Mouse (Mus musculus) liver, postnatal 0 days (tissue): Measurements from ENCODE around the gene Mbtps1. TPM values are rescaled to one million over a fixed set of nuclear protein-coding genes. Genes with fewer than 3 reads are reported as not detected.

Experiments used
- ATAC-seq: fragments of 200-750 bp; cut with Nextera tagmentation; 2 replicates; pipeline ENCODE4 v1.8.0; 2017; ENCODE audit warnings: mild to moderate bottlenecking, moderate library complexity
- DNase-seq: peaks from one replicate; pipeline ENCODE4 v3.0.0-alpha.2; 2016
- H3K27ac ChIP-seq: fragments of 300-500 bp; sonication (generic); 2 replicates; pipeline ENCODE4 v1.5.1; 2014; ENCODE audit warnings: antibody characterized with exemption, moderate library complexity, mild to moderate bottlenecking, low read depth
- H3K27me3 ChIP-seq: fragments of 300-500 bp; sonication (generic); 2 replicates; pipeline ENCODE4 v1.6.1; 2014; ENCODE audit warnings: low read length, control low read depth, mixed read lengths; ENCODE audit not compliant: insufficient read depth
- H3K36me3 ChIP-seq: fragments of 300-500 bp; sonication (generic); replicated peaks from 2 replicates; pipeline ENCODE4 v1.6.1; 2014; ENCODE audit warnings: mild to moderate bottlenecking, control low read depth, low read length, moderate library complexity, mixed read lengths; ENCODE audit not compliant: insufficient read depth
- H3K4me1 ChIP-seq: fragments of 300-500 bp; sonication (generic); 2 replicates; pipeline ENCODE4 v1.6.1; 2014; ENCODE audit warnings: antibody characterized with exemption, mild to moderate bottlenecking, control low read depth; ENCODE audit not compliant: insufficient read depth
- H3K4me2 ChIP-seq: fragments of 300-500 bp; sonication (generic); 2 replicates; pipeline ENCODE4 v1.6.1; 2014; ENCODE audit warnings: low read depth, mild to moderate bottlenecking, low read length, moderate library complexity, mixed read lengths
- H3K4me3 ChIP-seq: fragments of 300-500 bp; sonication (generic); 2 replicates; pipeline ENCODE4 v1.5.1; 2014; ENCODE audit warnings: low read depth, low read length
- H3K9ac ChIP-seq: fragments of 300-500 bp; sonication (generic); replicated peaks from 2 replicates; pipeline ENCODE4 v1.6.1; 2014; ENCODE audit warnings: mild to moderate bottlenecking, moderate library complexity
- H3K9me3 ChIP-seq: fragments of 300-500 bp; sonication (generic); 2 replicates; pipeline ENCODE4 v1.6.1; 2016; ENCODE audit warnings: mild to moderate bottlenecking, control low read depth, low read length, mixed read lengths
- CTCF ChIP-seq: sonication (generic); IDR thresholded peaks from 2 replicates; pipeline ENCODE4 v1.5.1; 2016; ENCODE audit warnings: antibody characterized with exemption, low read depth
- EP300 ChIP-seq: IDR thresholded peaks from 2 replicates; pipeline ENCODE4 v1.6.1; 2016; ENCODE audit warnings: antibody characterized with exemption, low read depth, mild to moderate bottlenecking
- WGBS: fragments of 180-500 bp; shearing (Covaris S2); extraction: QIAGEN DNeasy Blood & Tissue Kit; methylation state at CpG from one replicate; pipeline ENCODE4 v1.1.7; 2014; ENCODE audit not compliant: insufficient replicate concordance; 5-methylcytosine and 5-hydroxymethylcytosine counted together
- polyA plus RNA-seq: library from polyadenylated mRNA; unstranded; fragments of >200 nt; fragmentation: Nextera tagmentation; extraction: Ambion mirVana; gene quantifications from 2 replicates; pipeline ENCODE4 v1.2.1, GENCODE M21; 2015

Gene Mbtps1
- polyA plus RNA-seq, 1 experiment from 2014 or later: 20.1 TPM

GRCm38 (mm10) chr8:119515767-119516166 lies 42.8 kb downstream of the Mbtps1 start:
- DNase-seq: no peak
- H3K4me3 ChIP-seq: no peak overlapping the region
- H3K9ac ChIP-seq: no peak overlapping the region
- H3K36me3 ChIP-seq: peaks cover 84% of the 10 kb centered on the region
- WGBS: 82% methylated on average over 3 of the region's 3 CpGs
- no peaks in the 10 kb centered on the region for H3K27me3 ChIP-seq
- no peak overlapping the region for H3K4me2 ChIP-seq
- ATAC-seq: no peak
- H3K27ac ChIP-seq: no peak overlapping the region
- H3K4me1 ChIP-seq: no peaks in the 10 kb centered on the region
- TF ChIP-seq EP300: no peak
- no peak for TF ChIP-seq CTCF
- no peaks in the 10 kb centered on the region for H3K9me3 ChIP-seq

GRCm38 (mm10) chr8:119514940-119515339 lies 43.6 kb downstream of the Mbtps1 start:
- peak; percentile 82 for ATAC-seq
- TF ChIP-seq EP300 (peak; percentile 92), CTCF (no peak)
- 57% methylated on average over 3 of the region's 3 CpGs for WGBS
- H3K27me3 ChIP-seq: no peaks in the 10 kb centered on the region
- H3K4me1 ChIP-seq: no peaks in the 10 kb centered on the region
- no peak overlapping the region for H3K9ac ChIP-seq
- no peak overlapping the region for H3K27ac ChIP-seq
- no peak overlapping the region for H3K4me3 ChIP-seq
- no peaks in the 10 kb centered on the region for H3K9me3 ChIP-seq
- peaks cover 84% of the 10 kb centered on the region for H3K36me3 ChIP-seq
- DNase-seq: no peak
- no peak overlapping the region for H3K4me2 ChIP-seq

- Histone ChIP-seq H3K4me3 (no peak overlapping the region), H3K4me1 (no peaks in the 10 kb centered on the region), H3K9ac (no peak overlapping the region), H3K9me3 (no peaks in the 10 kb centered on the region), H3K36me3 (peaks cover 84% of the 10 kb centered on the region), H3K4me2 (no peak overlapping the region), H3K27ac (no peak overlapping the region), H3K27me3 (no peaks in the 10 kb centered on the region)
- TF ChIP-seq EP300 (no peak), CTCF (no peak)
- DNase-seq: no peak
- 85% methylated on average over 4 of the region's 4 CpGs for WGBS
- no peak for ATAC-seq
These were observed 45.1 kb downstream of the Mbtps1 start for GRCm38 (mm10) chr8:119513405-119513804.

GRCm38 (mm10) chr8:119511722-119512121 lies 46.8 kb downstream of the Mbtps1 start:
- WGBS: 63% methylated on average over 7 of the region's 7 CpGs
- Histone ChIP-seq H3K4me2 (no peak overlapping the region), H3K4me3 (no peak overlapping the region), H3K27me3 (no peaks in the 10 kb centered on the region), H3K27ac (no peak overlapping the region), H3K9ac (no peak overlapping the region), H3K9me3 (no peaks in the 10 kb centered on the region), H3K36me3 (peaks cover 82% of the 10 kb centered on the region), H3K4me1 (no peaks in the 10 kb centered on the region)
- no peak for DNase-seq
- ATAC-seq: no peak; the same call in 1 of the 2 replicates
- TF ChIP-seq CTCF (no peak), EP300 (0 out of 2 replicates have a peak, but pooled peaks have one; percentile 24)

GRCm38 (mm10) chr8:119510471-119510870 lies 48.1 kb downstream of the Mbtps1 start:
- Histone ChIP-seq H3K4me2 (no peak overlapping the region), H3K4me3 (no peak overlapping the region), H3K36me3 (peaks cover 80% of the 10 kb centered on the region), H3K27me3 (no peaks in the 10 kb centered on the region), H3K4me1 (no peaks in the 10 kb centered on the region), H3K9ac (no peak overlapping the region), H3K9me3 (no peaks in the 10 kb centered on the region), H3K27ac (no peak overlapping the region)
- DNase-seq: no peak
- WGBS: 81% methylated on average over 9 of the region's 9 CpGs
- no peak for TF ChIP-seq CTCF
- TF ChIP-seq EP300: no peak
- no peak for ATAC-seq

- TF ChIP-seq EP300 (no peak), CTCF (no peak)
- H3K9ac ChIP-seq: no peak overlapping the region
- H3K4me1 ChIP-seq: no peaks in the 10 kb centered on the region
- no peaks in the 10 kb centered on the region for H3K9me3 ChIP-seq
- 0 out of 2 replicates have a peak, but pooled peaks cover 4% of the 10 kb centered on the region for H3K27me3 ChIP-seq
- H3K36me3 ChIP-seq: peaks cover 46% of the 10 kb centered on the region
- H3K4me3 ChIP-seq: no peak overlapping the region
- no peak for ATAC-seq
- H3K4me2 ChIP-seq: no peak overlapping the region
- no peak overlapping the region for H3K27ac ChIP-seq
- DNase-seq: no peak
- 63% methylated on average over 8 of the region's 8 CpGs for WGBS
These were observed 52.4 kb downstream of the Mbtps1 start for GRCm38 (mm10) chr8:119506106-119506505.

GRCm38 (mm10) chr8:119505488-119505887 lies 53.0 kb downstream of the Mbtps1 start:
- no peak for ATAC-seq
- no peaks in the 10 kb centered on the region for H3K9me3 ChIP-seq
- H3K36me3 ChIP-seq: peaks cover 40% of the 10 kb centered on the region
- 0 out of 2 replicates have a peak, but pooled peaks cover 4% of the 10 kb centered on the region for H3K27me3 ChIP-seq
- 48% methylated on average over 9 of the region's 9 CpGs for WGBS
- H3K27ac ChIP-seq: no peak overlapping the region
- no peak for TF ChIP-seq CTCF
- TF ChIP-seq EP300: no peak
- H3K4me2 ChIP-seq: no peak overlapping the region
- no peak for DNase-seq
- no peak overlapping the region for H3K4me3 ChIP-seq
- H3K4me1 ChIP-seq: no peaks in the 10 kb centered on the region
- H3K9ac ChIP-seq: no peak overlapping the region
